Mouse (Mus musculus) midbrain, embryonic 11.5 days (tissue): ENCODE data around the gene Gm21981. TPM values are rescaled to one million over a fixed set of nuclear protein-coding genes. Genes with fewer than 3 reads are reported as not detected.
A peak's percentile ranks its signal among the peaks of the same experiment; 100 is the strongest.

Experiments used
- ATAC-seq: fragments of 200-750 bp; cut with Nextera tagmentation; 2 replicates; pipeline ENCODE4 v1.8.0; 2017; ENCODE audit warnings: moderate TSS enrichment, moderate library complexity; ENCODE audit not compliant: low FRiP score
- DNase-seq: peaks from one replicate; pipeline ENCODE4 v3.0.0; 2015; ENCODE audit warnings: low spot score; ENCODE audit errors: missing footprints
- H3K27ac ChIP-seq: fragments of 300-500 bp; sonication (generic); 2 replicates; pipeline ENCODE4 v1.5.1; 2014; ENCODE audit warnings: low read depth, low read length
- H3K27me3 ChIP-seq: fragments of 300-500 bp; sonication (generic); 2 replicates; pipeline ENCODE4 v1.6.1; 2014; ENCODE audit warnings: mild to moderate bottlenecking, low read length, moderate library complexity, mixed read lengths; ENCODE audit not compliant: control insufficient read depth, insufficient read depth
- H3K36me3 ChIP-seq: fragments of 300-500 bp; sonication (generic); 2 replicates; pipeline ENCODE4 v1.6.1; 2014; ENCODE audit warnings: mild to moderate bottlenecking, low read length, moderate library complexity, mixed read lengths; ENCODE audit not compliant: control insufficient read depth, insufficient read depth
- H3K4me1 ChIP-seq: fragments of 300-500 bp; sonication (generic); 2 replicates; pipeline ENCODE4 v1.6.1; 2014; ENCODE audit warnings: low read length; ENCODE audit not compliant: control insufficient read depth, insufficient read depth
- H3K4me2 ChIP-seq: fragments of 300-500 bp; sonication (generic); 2 replicates; pipeline ENCODE4 v1.6.1; 2014; ENCODE audit warnings: mild to moderate bottlenecking, moderate library complexity
- H3K4me3 ChIP-seq: fragments of 300-500 bp; sonication (generic); 2 replicates; pipeline ENCODE4 v1.5.1; 2014; ENCODE audit warnings: low read depth, low read length
- H3K9ac ChIP-seq: fragments of 300-500 bp; sonication (generic); 2 replicates; pipeline ENCODE4 v1.6.1; 2014; ENCODE audit warnings: low read length
- H3K9me3 ChIP-seq: fragments of 300-500 bp; sonication (generic); 2 replicates; pipeline ENCODE4 v1.6.1; 2016; ENCODE audit warnings: low read length; ENCODE audit not compliant: control insufficient read depth
- WGBS: fragments of 180-500 bp; shearing (Covaris S2); extraction: QIAGEN DNeasy Blood & Tissue Kit; methylation state at CpG from one replicate; pipeline ENCODE4 v1.1.7; 2014; 5-methylcytosine and 5-hydroxymethylcytosine counted together
- polyA plus RNA-seq: library from polyadenylated mRNA; unstranded; fragments of >200 nt; fragmentation: Nextera tagmentation; extraction: Ambion mirVana; gene quantifications from 2 replicates; pipeline ENCODE4 v1.2.1, GENCODE M21; 2014

The Gm21981 gene
- polyA plus RNA-seq, 1 experiment from 2014 or later: 2.3 TPM

DNA sequence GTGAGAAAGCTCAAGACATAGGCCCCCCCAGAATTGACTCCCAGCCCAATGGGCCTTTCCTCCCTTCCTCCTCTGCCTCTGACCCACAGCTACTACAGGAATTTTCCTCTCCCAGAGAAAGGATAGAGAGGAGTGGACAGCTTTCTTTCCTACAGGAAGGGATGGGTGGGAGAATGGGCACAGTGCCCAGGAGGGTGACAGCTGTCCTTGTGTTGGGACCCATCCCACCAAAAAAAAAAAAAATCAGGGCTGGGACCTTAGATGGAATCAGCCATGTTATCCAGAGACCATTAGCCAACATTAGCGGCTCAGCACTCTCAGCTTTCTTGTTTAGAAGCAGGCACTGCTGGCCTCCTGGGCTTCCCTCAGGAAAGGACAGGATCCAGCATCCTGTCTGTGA, 11.9 kb upstream of the Gm21981 start:
- Histone ChIP-seq H3K27me3 (peaks cover 8% of the 10 kb centered on the region; the same call in 1 of the 2 replicates), H3K4me1 (no peaks in the 10 kb centered on the region), H3K4me3 (no peak overlapping the region), H3K9ac (no peak overlapping the region), H3K9me3 (no peaks in the 10 kb centered on the region), H3K4me2 (no peak overlapping the region), H3K36me3 (0 out of 2 replicates have a peak, but pooled peaks cover 7% of the 10 kb centered on the region), H3K27ac (no peak overlapping the region)
- ATAC-seq (no peak), DNase-seq (no peak)
- WGBS: 75% methylated on average over 1 of the region's 1 CpGs

DNA sequence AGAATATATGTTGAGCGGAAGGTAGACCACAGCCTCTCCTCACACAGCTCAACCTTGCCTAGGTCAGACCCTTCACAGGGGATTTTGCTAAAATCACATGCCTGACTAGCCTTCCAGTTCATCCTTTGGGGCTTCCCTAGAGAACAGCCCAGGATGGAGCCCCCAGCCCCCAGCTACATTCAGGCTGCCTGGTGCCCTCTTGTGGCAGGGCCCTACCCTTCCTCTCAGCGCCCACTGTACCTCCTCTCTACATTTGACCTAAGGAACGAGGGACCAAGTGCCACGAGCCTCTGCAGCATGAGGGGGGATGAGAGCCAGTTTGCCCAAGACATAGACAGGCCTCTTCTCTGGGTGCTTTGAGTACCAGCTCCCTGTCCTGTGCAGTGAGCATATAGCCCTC, 10.4 kb upstream of the Gm21981 start:
- H3K4me1 ChIP-seq: no peaks in the 10 kb centered on the region
- DNase-seq (no peak), ATAC-seq (no peak)
- H3K36me3 ChIP-seq: peaks cover 7% of the 10 kb centered on the region; the same call in 1 of the 2 replicates
- no peak overlapping the region for H3K4me2 ChIP-seq
- no peak overlapping the region for H3K9ac ChIP-seq
- no peak overlapping the region for H3K4me3 ChIP-seq
- H3K27me3 ChIP-seq: peaks cover 8% of the 10 kb centered on the region; the same call in 1 of the 2 replicates
- no peaks in the 10 kb centered on the region for H3K9me3 ChIP-seq
- no peak overlapping the region for H3K27ac ChIP-seq
- 81% methylated on average over 4 of the region's 4 CpGs for whole genome bisulfite sequencing

DNA sequence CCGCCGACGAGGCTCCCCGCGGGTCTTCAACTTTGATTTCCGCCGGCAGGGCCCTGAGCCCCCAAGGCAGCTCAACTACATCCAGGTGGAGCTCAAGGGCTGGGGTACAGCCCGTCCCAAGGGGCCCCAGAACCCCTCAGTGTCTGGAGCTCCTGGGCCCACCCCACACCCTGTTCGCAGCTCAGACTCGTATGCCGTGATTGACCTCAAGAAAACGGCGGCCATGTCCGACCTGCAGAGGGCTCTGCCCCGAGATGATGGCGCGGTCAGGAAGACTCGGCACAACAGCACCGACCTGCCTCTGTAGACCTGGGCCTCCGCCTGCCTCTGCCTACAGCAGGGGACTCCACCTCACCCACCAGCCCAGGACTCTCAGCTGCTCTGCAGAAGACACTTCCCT, 9.3 kb upstream of the Gm21981 start:
- no peak overlapping the region for H3K4me3 ChIP-seq
- no peak overlapping the region for H3K4me2 ChIP-seq
- WGBS: 30% methylated on average over 20 of the region's 20 CpGs
- no peaks in the 10 kb centered on the region for H3K4me1 ChIP-seq
- no peak overlapping the region for H3K9ac ChIP-seq
- peaks cover 8% of the 10 kb centered on the region; the same call in 1 of the 2 replicates for H3K27me3 ChIP-seq
- H3K9me3 ChIP-seq: no peaks in the 10 kb centered on the region
- peak; percentile 84 for DNase-seq
- peaks cover 7% of the 10 kb centered on the region; the same call in 1 of the 2 replicates for H3K36me3 ChIP-seq
- no peak overlapping the region for H3K27ac ChIP-seq
- no peak for ATAC-seq

DNA sequence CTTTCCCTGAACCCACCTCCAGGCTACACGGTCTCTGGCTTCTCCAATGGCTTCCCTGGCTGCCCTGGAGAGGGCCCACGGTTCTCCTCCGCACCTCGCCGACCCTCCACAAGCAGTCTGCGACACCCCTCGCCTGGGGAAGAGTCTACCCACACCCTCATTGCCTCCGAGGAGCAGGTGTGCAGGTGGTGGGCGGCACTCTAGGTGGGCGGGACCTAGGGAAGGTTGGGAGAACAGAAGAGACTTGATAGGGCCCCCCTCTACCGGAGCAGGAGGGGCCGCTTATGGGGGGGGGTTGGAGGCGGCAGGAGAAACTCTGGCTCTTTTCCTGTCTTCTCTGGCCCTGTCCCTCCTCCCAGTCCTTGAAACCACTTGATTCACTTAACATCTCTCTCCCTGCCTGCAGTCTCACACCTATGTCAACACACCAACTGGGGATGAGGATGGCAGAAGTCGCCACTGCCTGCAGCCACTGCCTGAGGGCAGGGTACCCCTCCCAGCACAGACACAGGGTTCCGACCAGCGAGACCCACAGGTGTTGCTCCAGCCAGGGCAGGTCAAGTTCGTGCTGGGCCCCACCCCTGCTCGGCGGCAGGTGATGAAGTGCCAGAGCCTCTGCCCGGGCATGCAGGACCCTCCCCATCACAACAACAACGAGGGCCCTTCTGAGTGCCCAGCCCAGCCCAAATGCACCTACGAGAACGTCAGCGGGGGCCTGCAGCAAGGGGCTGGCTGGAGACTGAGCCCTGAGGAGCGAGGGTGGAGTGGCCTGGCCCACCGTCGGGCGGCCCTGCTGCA, 8.5 kb upstream of the Gm21981 start:
- H3K27ac ChIP-seq: no peak overlapping the region
- no peak overlapping the region for H3K9ac ChIP-seq
- H3K9me3 ChIP-seq: no peaks in the 10 kb centered on the region
- H3K36me3 ChIP-seq: peaks cover 7% of the 10 kb centered on the region; the same call in 1 of the 2 replicates
- no peak for DNase-seq
- no peak overlapping the region for H3K4me2 ChIP-seq
- no peaks in the 10 kb centered on the region for H3K4me1 ChIP-seq
- no peak overlapping the region for H3K4me3 ChIP-seq
- no peak; the same call in 1 of the 2 replicates for ATAC-seq
- WGBS: 53% methylated on average over 28 of the region's 28 CpGs
- peaks cover 8% of the 10 kb centered on the region; the same call in 1 of the 2 replicates for H3K27me3 ChIP-seq

DNA sequence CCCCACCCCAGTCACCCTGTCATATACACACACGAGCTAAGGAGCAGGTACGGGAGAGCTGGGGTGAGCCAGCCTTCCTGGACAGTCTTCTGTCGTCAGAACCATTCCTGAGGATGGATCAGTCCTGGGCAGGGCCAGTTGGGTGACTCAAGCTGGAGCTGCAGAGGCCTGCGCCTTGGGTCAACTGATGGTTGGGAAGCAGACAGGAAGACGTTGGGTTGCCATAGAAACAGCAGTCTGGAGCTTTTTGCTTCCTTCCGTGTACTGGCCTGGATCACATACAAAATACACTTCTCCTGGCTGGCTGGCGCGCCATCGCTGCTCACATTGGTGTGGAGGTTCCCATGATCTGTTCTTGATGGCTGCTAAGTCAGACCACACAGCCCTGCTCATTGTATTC, 7.5 kb upstream of the Gm21981 start:
- Histone ChIP-seq H3K9me3 (no peaks in the 10 kb centered on the region), H3K36me3 (peaks cover 7% of the 10 kb centered on the region; the same call in 1 of the 2 replicates)
- 77% methylated on average over 9 of the region's 9 CpGs for WGBS

DNA sequence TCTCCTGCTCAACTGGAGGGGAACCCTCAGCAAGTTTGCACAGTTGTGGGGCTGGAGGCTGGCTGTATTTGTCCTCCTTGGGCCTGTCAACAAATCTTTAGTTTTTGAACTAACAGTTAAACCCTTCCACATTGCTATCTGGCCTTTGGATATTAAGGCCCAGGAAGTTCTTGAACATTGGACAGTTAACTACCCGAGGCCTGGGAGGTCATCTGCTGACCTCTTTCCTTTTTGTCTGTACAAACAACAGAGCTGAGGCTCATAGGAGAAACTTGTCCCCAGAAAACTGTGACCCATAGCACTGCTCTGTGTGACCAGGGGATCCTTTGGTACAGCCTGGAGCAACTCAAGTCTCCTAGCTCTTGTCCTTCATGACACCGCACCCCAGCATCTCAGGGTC, 4.8 kb upstream of the Gm21981 start:
- WGBS: 88% methylated on average over 2 of the region's 2 CpGs

More for the DNA sequence above, 7.5 kb upstream of the Gm21981 start:
- DNase-seq (no peak), ATAC-seq (no peak)
- H3K4me2 ChIP-seq: no peak overlapping the region
- H3K4me3 ChIP-seq: no peak overlapping the region
- no peak overlapping the region for H3K9ac ChIP-seq
- no peaks in the 10 kb centered on the region for H3K4me1 ChIP-seq
- H3K27ac ChIP-seq: no peak overlapping the region
- peaks cover 8% of the 10 kb centered on the region; the same call in 1 of the 2 replicates for H3K27me3 ChIP-seq

DNA sequence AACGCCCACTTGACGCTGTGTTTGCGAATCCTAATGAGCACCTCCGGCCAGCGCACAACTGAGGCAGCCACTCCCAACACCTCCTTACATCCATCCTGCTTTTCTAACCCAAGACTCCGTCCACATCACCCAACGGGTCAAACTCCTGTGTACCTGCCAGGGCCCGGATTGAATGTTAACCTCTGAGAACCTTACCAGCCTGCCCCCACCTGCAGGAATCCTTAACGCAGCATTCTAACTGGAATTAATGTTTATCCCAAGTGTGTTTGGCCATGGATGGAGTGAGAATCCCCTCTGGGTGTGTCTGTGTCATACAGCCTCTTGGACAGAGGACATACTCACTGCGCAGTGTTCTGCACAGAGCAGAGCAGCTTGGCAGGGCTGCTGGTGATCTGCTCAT, 3.9 kb upstream of the Gm21981 start:
- Histone ChIP-seq H3K9ac (no peak overlapping the region), H3K36me3 (peaks cover 7% of the 10 kb centered on the region; the same call in 1 of the 2 replicates), H3K4me1 (peaks cover 11% of the 10 kb centered on the region), H3K27me3 (peaks cover 4% of the 10 kb centered on the region; the same call in 1 of the 2 replicates), H3K9me3 (no peaks in the 10 kb centered on the region), H3K4me2 (no peak overlapping the region), H3K27ac (no peak overlapping the region), H3K4me3 (no peak overlapping the region)
- 89% methylated on average over 10 of the region's 10 CpGs for WGBS
- DNase-seq (no peak), ATAC-seq (no peak)

More for the DNA sequence above, 4.8 kb upstream of the Gm21981 start:
- Histone ChIP-seq H3K36me3 (peaks cover 7% of the 10 kb centered on the region; the same call in 1 of the 2 replicates), H3K27me3 (peaks cover 8% of the 10 kb centered on the region; the same call in 1 of the 2 replicates), H3K4me2 (no peak overlapping the region), H3K9me3 (no peaks in the 10 kb centered on the region), H3K27ac (no peak overlapping the region), H3K4me3 (no peak overlapping the region), H3K9ac (no peak overlapping the region), H3K4me1 (peaks cover 7% of the 10 kb centered on the region)
- no peak for DNase-seq
- no peak for ATAC-seq

DNA sequence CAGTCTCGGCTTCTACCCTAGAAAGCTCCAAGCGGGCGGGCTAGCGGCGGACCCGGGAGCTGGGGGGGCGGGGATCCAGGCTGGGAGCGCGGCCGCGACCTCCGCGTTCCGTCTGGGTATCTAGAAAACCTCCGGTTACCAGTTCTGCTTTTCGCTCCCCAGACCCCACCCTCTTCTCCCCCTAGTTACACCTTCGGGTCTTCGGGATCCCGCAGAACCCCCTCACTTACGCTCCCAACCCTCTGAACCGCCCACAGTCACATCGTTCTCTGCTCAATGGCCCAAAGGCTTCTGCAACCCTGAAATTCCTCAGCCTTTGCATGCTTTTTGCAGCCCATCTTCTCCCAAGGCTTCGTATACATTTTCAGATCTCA, 1.1 kb upstream of the Gm21981 start:
- under 1% methylated on average over 23 of the region's 23 CpGs for WGBS
- H3K4me1 ChIP-seq: peaks cover 11% of the 10 kb centered on the region
- H3K9ac ChIP-seq: peak overlapping the region; percentile 92
- DNase-seq: no peak
- peak overlapping the region; percentile 80 for H3K4me3 ChIP-seq
- H3K27ac ChIP-seq: peak overlapping the region; percentile 68
- H3K4me2 ChIP-seq: peak overlapping the region; percentile 56
- no peaks in the 10 kb centered on the region; the same call in 1 of the 2 replicates for H3K36me3 ChIP-seq
- no peaks in the 10 kb centered on the region for H3K9me3 ChIP-seq
- no peaks in the 10 kb centered on the region for H3K27me3 ChIP-seq
- ATAC-seq: peak; percentile 17; the same call in 1 of the 2 replicates
